Mouse (Mus musculus) C2C12 (cell line): Measurements from ENCODE around the gene Cenpj. TPM values are rescaled to one million over a fixed set of nuclear protein-coding genes. Genes with fewer than 3 reads are reported as not detected.
A peak's percentile ranks its signal among the peaks of the same experiment; 100 is the strongest.

Source experiments
- H3K27me3 ChIP-seq: one replicate; pipeline ENCODE4 v1.6.1; 2011; ENCODE audit not compliant: control insufficient read depth, insufficient read depth, insufficient read length
- H3K36me3 ChIP-seq: one replicate; pipeline ENCODE4 v1.6.1; 2011; ENCODE audit not compliant: control insufficient read depth, insufficient read depth
- H3K4me3 ChIP-seq: one replicate; pipeline ENCODE4 v1.5.1; 2011; ENCODE audit warnings: mild to moderate bottlenecking, control low read depth; ENCODE audit not compliant: poor library complexity, insufficient read depth, severe bottlenecking
- H3K79me2 ChIP-seq: one replicate; pipeline ENCODE4 v1.6.1; 2011; ENCODE audit not compliant: control insufficient read depth, insufficient read depth
- H3K79me3 ChIP-seq: one replicate; pipeline ENCODE4 v1.6.1; 2011; ENCODE audit warnings: low read depth, control low read depth
- H3ac ChIP-seq: one replicate; pipeline ENCODE3; 2011; ENCODE audit warnings: low read depth; ENCODE audit not compliant: control insufficient read depth, insufficient read length
- CEBPB ChIP-seq: IDR thresholded peaks from one replicate; pipeline ENCODE4 v1.6.1; 2011; ENCODE audit warnings: low read depth, mild to moderate bottlenecking, control low read depth, moderate library complexity
- CTCF ChIP-seq: IDR thresholded peaks from one replicate; pipeline ENCODE4 v1.5.1; 2011; ENCODE audit not compliant: control insufficient read depth, insufficient read depth, insufficient read length
- FOSL1 ChIP-seq: IDR thresholded peaks from one replicate; pipeline ENCODE4 v1.8.0; 2011; ENCODE audit warnings: mild to moderate bottlenecking, low read length; ENCODE audit not compliant: poor library complexity, insufficient read depth, severe bottlenecking
- MAX ChIP-seq: IDR thresholded peaks from one replicate; pipeline ENCODE4 v1.6.1; 2011; ENCODE audit warnings: mild to moderate bottlenecking, control low read depth
- MYOD1 ChIP-seq: IDR thresholded peaks from one replicate; pipeline ENCODE4 v1.6.1; 2011; ENCODE audit warnings: low read depth; ENCODE audit not compliant: control insufficient read depth, insufficient read length
- MYOG ChIP-seq: IDR thresholded peaks from one replicate; pipeline ENCODE4 v1.6.1; 2011; ENCODE audit not compliant: control insufficient read depth, insufficient read length; ENCODE audit errors: extremely low read depth
- USF1 ChIP-seq: IDR thresholded peaks from one replicate; pipeline ENCODE4 v1.6.1; 2011; ENCODE audit warnings: low read depth, mild to moderate bottlenecking, control low read depth, moderate library complexity
- long read RNA-seq, 2 experiments: library from polyadenylated mRNA; unstranded; transcript quantifications; one replicate each; pipeline ENCODE4 v2.0.0; 2019 to 2020
- polyA plus RNA-seq: library from polyadenylated mRNA; unstranded; fragments of >200 nt; fragmentation: generic; extraction: Trizol; gene quantifications from one replicate; pipeline ENCODE4 v1.2.1, GENCODE M21; 2012; ENCODE audit warnings: missing spikeins

The Cenpj gene
- 2.5 TPM for polyA plus RNA-seq
- long read RNA-seq, experiment 1, partial matches to known transcripts = 1 of 3 reads
- long read RNA-seq, experiment 1, other reads (novel, unspliced or antisense) = 2 of 3 reads
- long read RNA-seq, experiment 2, partial matches to known transcripts = 40 of 91 reads
- long read RNA-seq, experiment 2, other reads (novel, unspliced or antisense) = 51 of 91 reads

DNA sequence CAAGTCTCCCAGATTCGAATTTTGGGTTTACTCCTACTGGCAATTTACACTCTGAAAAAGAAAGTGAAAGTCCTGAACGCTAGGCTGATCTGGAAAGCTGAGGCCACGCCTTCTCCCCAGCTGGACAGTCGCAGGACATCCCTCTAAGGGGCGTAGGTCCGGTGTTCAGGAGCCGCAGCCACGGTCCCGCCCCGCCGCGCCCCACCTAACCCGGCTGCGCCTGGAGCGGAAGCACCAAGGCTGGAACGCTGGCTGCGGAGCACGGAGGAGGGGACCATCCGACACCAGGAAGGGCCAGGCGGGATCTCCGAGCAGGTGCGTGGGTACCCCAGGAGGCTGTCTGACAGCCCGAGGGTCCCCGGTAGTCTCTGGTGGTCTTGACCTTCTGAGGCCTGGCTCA, at the start of gene Cenpj, which contains the start of gene Parp4:
Gene Cenpj, minus strand, starts transcription at position 10 of the 400 bp plus-strand sequence.
Gene Parp4, plus strand, starts transcription at position 204 of the 400 bp plus-strand sequence.
- Histone ChIP-seq H3K36me3 (no peaks in the 10 kb centered on the region), H3ac (peak within 1 kb of the TSS; percentile 75), H3K79me3 (peaks cover 1% of the 10 kb centered on the region), H3K79me2 (peaks cover 9% of the 10 kb centered on the region), H3K27me3 (no peaks in the 10 kb centered on the region), H3K4me3 (peak within 1 kb of the TSS; percentile 72)
- TF ChIP-seq MYOD1 (no peak), MAX (no peak), FOSL1 (no peak), USF1 (no peak), CTCF (no peak), MYOG (no peak), CEBPB (no peak)

- H3K36me3 ChIP-seq = peaks cover 28% of the 10 kb centered on the region
- no peak overlapping the region for H3K4me3 ChIP-seq
- no peaks in the 10 kb centered on the region for H3K27me3 ChIP-seq
- H3K79me2 ChIP-seq = no peaks in the 10 kb centered on the region
- no peak overlapping the region for H3ac ChIP-seq
- TF ChIP-seq FOSL1 (no peak), CTCF (no peak), MAX (no peak), CEBPB (no peak), MYOG (no peak), MYOD1 (no peak), USF1 (no peak)
- no peaks in the 10 kb centered on the region for H3K79me3 ChIP-seq
Measured at GRCm38 (mm10) chr14:56620425-56620824, 45.2 kb upstream of the Cenpj start.

DNA sequence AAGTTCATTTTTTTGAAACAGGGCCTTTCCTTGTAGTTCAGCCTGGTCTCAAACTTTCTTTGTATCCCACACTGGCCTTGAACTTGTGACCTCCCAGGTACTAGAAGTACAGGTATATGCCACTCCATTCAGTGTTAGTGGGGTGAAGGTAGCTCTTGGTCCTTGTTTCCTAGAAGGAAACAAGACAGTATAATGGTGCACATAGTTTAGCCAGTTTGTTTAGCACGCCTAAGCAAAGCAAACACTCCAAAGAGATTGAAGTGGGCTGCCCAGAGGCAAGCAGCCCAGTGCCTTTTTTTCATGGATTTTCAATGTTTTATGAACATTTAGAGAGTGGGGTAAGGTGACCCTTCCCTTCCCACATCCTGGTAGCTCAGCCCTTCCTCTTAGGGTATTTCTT, 42.2 kb upstream of the Cenpj start:
- Histone ChIP-seq H3K36me3 (peaks cover 23% of the 10 kb centered on the region), H3K27me3 (no peaks in the 10 kb centered on the region)

DNA sequence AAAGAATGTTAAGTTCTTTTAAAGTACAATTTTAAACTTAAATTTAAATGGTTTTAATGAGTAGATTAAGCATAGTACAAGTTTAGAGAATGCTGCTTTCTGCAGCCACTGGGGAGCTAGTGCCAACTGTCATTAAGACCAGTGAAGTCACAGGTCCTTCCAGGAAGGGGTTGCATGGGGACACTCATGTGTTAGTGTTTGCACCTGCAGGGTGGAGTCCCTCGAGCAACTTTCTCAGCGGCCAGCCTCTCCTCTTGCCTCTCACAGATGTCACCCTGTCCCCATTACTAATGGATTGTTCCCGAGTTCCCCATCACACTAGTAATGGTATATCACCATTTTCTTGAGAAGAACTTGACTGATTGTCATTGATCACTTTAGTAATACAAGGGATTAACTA, 38.0 kb upstream of the Cenpj start:
- Histone ChIP-seq H3K27me3 (no peaks in the 10 kb centered on the region), H3K4me3 (no peak overlapping the region), H3K79me2 (no peaks in the 10 kb centered on the region), H3K36me3 (peaks cover 51% of the 10 kb centered on the region), H3K79me3 (no peaks in the 10 kb centered on the region), H3ac (no peak overlapping the region)
- TF ChIP-seq CTCF (no peak), FOSL1 (no peak), MYOG (no peak), MAX (no peak), USF1 (no peak), CEBPB (no peak), MYOD1 (no peak)

More for the DNA sequence above, 42.2 kb upstream of the Cenpj start:
- no peak overlapping the region for H3K4me3 ChIP-seq
- no peak overlapping the region for H3ac ChIP-seq
- H3K79me2 ChIP-seq = no peaks in the 10 kb centered on the region
- TF ChIP-seq MAX (no peak), MYOD1 (no peak), USF1 (no peak), CTCF (no peak), FOSL1 (no peak), MYOG (no peak), CEBPB (no peak)
- H3K79me3 ChIP-seq = no peaks in the 10 kb centered on the region

DNA sequence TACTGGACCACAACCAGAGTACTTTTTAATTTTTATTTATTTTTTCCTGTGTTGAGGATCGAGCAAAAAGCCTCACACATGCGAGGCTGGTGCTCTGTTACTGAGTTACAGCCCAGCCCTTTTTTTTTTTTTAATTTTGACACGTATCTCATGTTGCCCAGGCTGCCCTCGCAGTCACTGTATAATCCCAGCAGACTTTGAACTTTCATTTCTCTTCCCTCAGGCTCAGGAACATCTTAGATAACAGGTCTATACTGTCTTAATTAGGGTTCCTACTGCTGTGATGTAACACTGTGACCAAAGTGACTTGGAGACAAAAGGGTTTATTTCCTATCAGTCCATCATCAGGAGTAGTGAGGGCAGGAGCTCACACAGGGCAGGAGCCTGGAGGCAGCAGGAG, 29.9 kb upstream of the Cenpj start:
- Histone ChIP-seq H3ac (no peak overlapping the region), H3K79me3 (no peaks in the 10 kb centered on the region), H3K4me3 (no peak overlapping the region), H3K27me3 (no peaks in the 10 kb centered on the region), H3K79me2 (no peaks in the 10 kb centered on the region), H3K36me3 (peaks cover 26% of the 10 kb centered on the region)
- TF ChIP-seq MYOD1 (no peak), FOSL1 (no peak), USF1 (no peak), MYOG (no peak), CEBPB (no peak), MAX (no peak), CTCF (no peak)

DNA sequence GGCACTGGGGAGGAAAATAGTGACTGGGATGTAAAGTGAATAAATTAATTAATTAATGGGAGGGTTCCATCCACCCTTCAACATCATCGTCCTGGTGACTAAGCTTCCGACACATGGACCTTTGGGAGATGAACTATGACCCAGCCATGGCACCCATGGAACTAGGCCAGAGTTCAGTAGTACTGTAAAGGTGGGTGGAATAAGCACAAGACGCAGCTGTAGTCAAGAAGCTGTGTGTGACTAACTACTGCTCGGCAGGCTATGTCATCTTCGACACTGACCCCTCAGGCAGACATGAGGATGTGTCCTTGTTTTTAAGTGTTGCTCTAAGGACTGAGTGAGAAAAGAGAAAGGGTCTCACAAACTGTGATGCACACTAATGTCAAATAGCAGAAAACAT, 29.2 kb upstream of the Cenpj start:
- Histone ChIP-seq H3K79me3 (no peaks in the 10 kb centered on the region), H3K27me3 (no peaks in the 10 kb centered on the region), H3K79me2 (no peaks in the 10 kb centered on the region), H3K4me3 (no peak overlapping the region), H3K36me3 (peaks cover 22% of the 10 kb centered on the region), H3ac (no peak overlapping the region)
- no peak for TF ChIP-seq MAX
- no peak for TF ChIP-seq FOSL1
- TF ChIP-seq MYOG = no peak
- no peak for TF ChIP-seq CTCF
- no peak for TF ChIP-seq USF1
- no peak for TF ChIP-seq CEBPB
- TF ChIP-seq MYOD1 = no peak
